Mouse (Mus musculus): ENCODE measurements around the gene Prrt1. TPM values are rescaled to one million over a fixed set of nuclear protein-coding genes. Genes with fewer than 3 reads are reported as not detected.
A peak's percentile ranks its signal among the peaks of the same experiment; 100 is the strongest.

The Prrt1 gene
- total and polyA plus RNA-seq, 2 experiments from 2014 or later, result 11.4 to 15.1 TPM

- ATAC-seq (peak; percentile 50), DNase-seq (no peak)
- peak overlapping the region; percentile 30 for H3K4me3 ChIP-seq (ENCODE audit: low read depth, low read length)
- H3K27ac ChIP-seq (ENCODE audit: low read depth, low read length), result no peak overlapping the region
- H3K36me3 ChIP-seq (ENCODE audit: insufficient read depth), result no peaks in the 10 kb centered on the region
- H3K9ac ChIP-seq, result peak overlapping the region; percentile 36
- no peaks in the 10 kb centered on the region for H3K9me3 ChIP-seq (ENCODE audit: low read length)
- H3K27me3 ChIP-seq (ENCODE audit: insufficient read depth, low read length), result peaks cover 44% of the 10 kb centered on the region
- TF ChIP-seq CTCF (IDR thresholded peaks at IDR 0.05; ENCODE audit: low read depth), result peak; percentile 37; the same call in 1 of the 2 replicates
- 10% methylated on average over 89 of the region's 93 CpGs for WGBS
- H3K4me1 ChIP-seq (ENCODE audit: insufficient read depth), result peaks cover 4% of the 10 kb centered on the region; the same call in 1 of the 2 replicates
- peak overlapping the region; percentile 54 for H3K4me2 ChIP-seq (ENCODE audit: low read depth)
Measured at GRCm38 (mm10) chr17:34671151-34672066, 42.1 kb downstream of the Prrt1 start.

- Histone ChIP-seq H3K9ac (no peak overlapping the region), H3K4me3 (ENCODE audit: low read depth, low read length) (peak overlapping the region; percentile 30), H3K36me3 (ENCODE audit: insufficient read depth) (no peaks in the 10 kb centered on the region), H3K27ac (ENCODE audit: low read depth, low read length) (no peak overlapping the region), H3K4me2 (ENCODE audit: low read depth) (peak overlapping the region; percentile 54), H3K27me3 (ENCODE audit: insufficient read depth, low read length) (peaks cover 44% of the 10 kb centered on the region), H3K4me1 (ENCODE audit: insufficient read depth) (peaks cover 4% of the 10 kb centered on the region; the same call in 1 of the 2 replicates), H3K9me3 (ENCODE audit: low read length) (no peaks in the 10 kb centered on the region)
- peak; percentile 24; the same call in 1 of the 2 replicates for ATAC-seq
- no peak for TF ChIP-seq CTCF (IDR thresholded peaks at IDR 0.05; ENCODE audit: low read depth)
- DNase-seq, result no peak
- WGBS, result 34% methylated on average over 49 of the region's 49 CpGs
Measured at GRCm38 (mm10) chr17:34672246-34672792, 43.0 kb downstream of the Prrt1 start.

GRCm38 (mm10) chr17:34673139-34673538 is 43.8 kb downstream of the Prrt1 start:
- Histone ChIP-seq H3K27me3 (ENCODE audit: insufficient read depth, low read length) (peaks cover 44% of the 10 kb centered on the region), H3K27ac (ENCODE audit: low read depth, low read length) (no peak overlapping the region), H3K4me2 (ENCODE audit: low read depth) (no peak overlapping the region), H3K4me1 (ENCODE audit: insufficient read depth) (peaks cover 4% of the 10 kb centered on the region; the same call in 1 of the 2 replicates), H3K9ac (no peak overlapping the region), H3K9me3 (ENCODE audit: low read length) (no peaks in the 10 kb centered on the region), H3K36me3 (ENCODE audit: insufficient read depth) (no peaks in the 10 kb centered on the region), H3K4me3 (ENCODE audit: low read depth, low read length) (no peak overlapping the region)
- ATAC-seq, result no peak
- DNase-seq, result no peak
- WGBS, result 80% methylated on average over 7 of the region's 7 CpGs
- no peak for TF ChIP-seq CTCF (IDR thresholded peaks at IDR 0.05; ENCODE audit: low read depth)

- no peaks in the 10 kb centered on the region for H3K9me3 ChIP-seq (ENCODE audit: low read length)
- H3K36me3 ChIP-seq (ENCODE audit: insufficient read depth), result no peaks in the 10 kb centered on the region
- TF ChIP-seq CTCF (IDR thresholded peaks at IDR 0.05; ENCODE audit: low read depth), result no peak
- no peak overlapping the region for H3K9ac ChIP-seq
- ATAC-seq (no peak), DNase-seq (no peak)
- no peak overlapping the region for H3K27ac ChIP-seq (ENCODE audit: low read depth, low read length)
- 75% methylated on average over 11 of the region's 11 CpGs for WGBS
- peaks cover 4% of the 10 kb centered on the region; the same call in 1 of the 2 replicates for H3K4me1 ChIP-seq (ENCODE audit: insufficient read depth)
- no peak overlapping the region for H3K4me2 ChIP-seq (ENCODE audit: low read depth)
- H3K27me3 ChIP-seq (ENCODE audit: insufficient read depth, low read length), result peaks cover 44% of the 10 kb centered on the region
- no peak overlapping the region for H3K4me3 ChIP-seq (ENCODE audit: low read depth, low read length)
Measured at GRCm38 (mm10) chr17:34674524-34675204, 45.3 kb downstream of the Prrt1 start.

- Histone ChIP-seq H3K4me2 (ENCODE audit: low read depth) (no peak overlapping the region), H3K27me3 (ENCODE audit: insufficient read depth, low read length) (peaks cover 36% of the 10 kb centered on the region), H3K9me3 (ENCODE audit: low read length) (no peaks in the 10 kb centered on the region), H3K4me3 (ENCODE audit: low read depth, low read length) (no peak overlapping the region), H3K4me1 (ENCODE audit: insufficient read depth) (peaks cover 4% of the 10 kb centered on the region; the same call in 1 of the 2 replicates), H3K9ac (no peak overlapping the region), H3K27ac (ENCODE audit: low read depth, low read length) (no peak overlapping the region), H3K36me3 (ENCODE audit: insufficient read depth) (no peaks in the 10 kb centered on the region)
- no peak for DNase-seq
- TF ChIP-seq CTCF (IDR thresholded peaks at IDR 0.05; ENCODE audit: low read depth), result no peak
- ATAC-seq, result no peak
- WGBS, result 76% methylated on average over 13 of the region's 13 CpGs
Measured at GRCm38 (mm10) chr17:34675205-34676092, 46.1 kb downstream of the Prrt1 start.

- Histone ChIP-seq H3K4me3 (ENCODE audit: low read depth, low read length) (no peak overlapping the region), H3K4me1 (ENCODE audit: insufficient read depth) (peaks cover 4% of the 10 kb centered on the region; the same call in 1 of the 2 replicates), H3K27me3 (ENCODE audit: insufficient read depth, low read length) (peaks cover 29% of the 10 kb centered on the region), H3K27ac (ENCODE audit: low read depth, low read length) (no peak overlapping the region), H3K9ac (no peak overlapping the region), H3K4me2 (ENCODE audit: low read depth) (no peak overlapping the region), H3K36me3 (ENCODE audit: insufficient read depth) (no peaks in the 10 kb centered on the region), H3K9me3 (ENCODE audit: low read length) (no peaks in the 10 kb centered on the region)
- 66% methylated on average over 6 of the region's 6 CpGs for WGBS
- TF ChIP-seq CTCF (IDR thresholded peaks at IDR 0.05; ENCODE audit: low read depth), result no peak
- DNase-seq (no peak), ATAC-seq (no peak)
Measured at GRCm38 (mm10) chr17:34676093-34676460, 46.7 kb downstream of the Prrt1 start.

Data from forebrain, postnatal 0 days (tissue).